Comparison of ENCODE assay signal across 29 mouse cellular contexts in genomic region chr16:87973394-87974075, GRCm38 (mm10).
DNase-seq lines count a peak whose midpoint lies in the region; ATAC-seq and TF ChIP-seq lines count a peak whose summit lies in the region.
"Had no signal": no experiment of that assay in that cellular context is flagged by ENCODE, and none has a peak within 500 bp of the region (broad histone marks: within the 10 kb centered on the region; RNA-seq: fewer than 3 reads in every experiment).

No protein-coding gene starts in this region.

- H3K4me2 ChIP-seq in forebrain, embryonic 11.5 days (ENCODE audit: low read depth, low read length, severe bottlenecking) = no peak overlapping the region
- no peak overlapping the region for H3K4me2 ChIP-seq in forebrain, postnatal 0 days (ENCODE audit: low read depth)
- no peak overlapping the region for H3K4me2 ChIP-seq in midbrain, embryonic 11.5 days
- no peak overlapping the region for H3K4me2 ChIP-seq in midbrain, postnatal 0 days (ENCODE audit: low read depth, low read length, poor library complexity, severe bottlenecking)
- no peak overlapping the region for H3K4me2 ChIP-seq in hindbrain, embryonic 14.5 days (replicated peaks)
- H3K4me2 ChIP-seq: heart, embryonic 11.5 days; limb, embryonic 12.5 days; liver, embryonic 15.5 days; lung, embryonic 14.5 days had no signal

- ATAC-seq in forebrain, embryonic 11.5 days (replicated peaks; ENCODE audit: low FRiP score) = peak; percentile 91
- ATAC-seq in forebrain, postnatal 0 days = no peak
- ATAC-seq in midbrain, embryonic 11.5 days (ENCODE audit: low FRiP score) = no peak
- ATAC-seq in midbrain, postnatal 0 days (ENCODE audit: low FRiP score) = no peak
- no peak; the same call in 1 of the 2 replicates for ATAC-seq in hindbrain, embryonic 14.5 days (ENCODE audit: low FRiP score)
- ATAC-seq: activated CD4-positive, CD25-positive, alpha-beta regulatory T cell, adult 4 months; intestine, postnatal 0 days had no signal

- 51% methylated on average over 2 of the region's 2 CpGs for WGBS in forebrain, embryonic 11.5 days
- WGBS in forebrain, postnatal 0 days = 12% methylated on average over 2 of the region's 2 CpGs
- 77% methylated on average over 2 of the region's 2 CpGs for WGBS in midbrain, embryonic 11.5 days
- WGBS in midbrain, postnatal 0 days = 55% methylated on average over 2 of the region's 2 CpGs
- WGBS in hindbrain, embryonic 14.5 days = 41% methylated on average over 2 of the region's 2 CpGs

- DNase-seq in forebrain, embryonic 11.5 days (ENCODE audit: low spot score) = no peak
- no peak for DNase-seq in forebrain, postnatal 0 days
- peak; percentile 49 for DNase-seq in midbrain, embryonic 11.5 days (ENCODE audit: low spot score, missing footprints)
- DNase-seq in midbrain, postnatal 0 days (ENCODE audit: low spot score) = no peak
- DNase-seq in brain, embryonic 14.5 days (ENCODE audit: low read depth) = peak; percentile 89
- DNase-seq in hindbrain, embryonic 14.5 days (ENCODE audit: low spot score) = no peak
- no peak for DNase-seq in urinary bladder, adult 18-20 months (ENCODE audit: low spot score in 2 of 2)
- DNase-seq in heart, adult 11 months = no peak
- DNase-seq: adrenal gland, adult 2 months; adrenal gland, postnatal 36 days; cerebellum, adult 2 months; cerebellum, postnatal 14 days; gastrocnemius, postnatal 14 days; heart, postnatal 36 days; kidney, postnatal 14 days; layer of hippocampus, adult 9-11 months; lung, embryonic 14.5 days; right cerebral cortex, adult 18-20 months; thymus, adult 18-20 months; thymus, postnatal 25 days had no signal

- no peaks in the 10 kb centered on the region for H3K4me1 ChIP-seq in forebrain, embryonic 11.5 days (replicated peaks; ENCODE audit: control insufficient read depth, insufficient read depth, low read length)
- no peaks in the 10 kb centered on the region for H3K4me1 ChIP-seq in forebrain, postnatal 0 days (ENCODE audit: insufficient read depth)
- H3K4me1 ChIP-seq in midbrain, embryonic 11.5 days (ENCODE audit: control insufficient read depth, insufficient read depth, low read length) = no peaks in the 10 kb centered on the region
- no peaks in the 10 kb centered on the region for H3K4me1 ChIP-seq in midbrain, postnatal 0 days (ENCODE audit: insufficient read depth, low read length)
- no peaks in the 10 kb centered on the region for H3K4me1 ChIP-seq in hindbrain, embryonic 14.5 days (replicated peaks; ENCODE audit: control insufficient read depth, insufficient read depth, low read length)
- H3K4me1 ChIP-seq: limb, embryonic 12.5 days; liver, embryonic 15.5 days had no signal

- no peaks in the 10 kb centered on the region for H3K9me3 ChIP-seq in forebrain, embryonic 11.5 days (ENCODE audit: control insufficient read depth, low read length)
- no peaks in the 10 kb centered on the region for H3K9me3 ChIP-seq in forebrain, postnatal 0 days (ENCODE audit: low read length)
- no peaks in the 10 kb centered on the region for H3K9me3 ChIP-seq in midbrain, embryonic 11.5 days (ENCODE audit: control insufficient read depth, low read length)
- no peaks in the 10 kb centered on the region for H3K9me3 ChIP-seq in midbrain, postnatal 0 days (ENCODE audit: low read length)
- peaks cover 4% of the 10 kb centered on the region; the same call in 1 of the 2 replicates for H3K9me3 ChIP-seq in hindbrain, embryonic 14.5 days (ENCODE audit: control insufficient read depth, low read length)
- H3K9me3 ChIP-seq: limb, embryonic 12.5 days; liver, embryonic 15.5 days had no signal

- H3K27ac ChIP-seq in forebrain, embryonic 11.5 days (ENCODE audit: low read depth, low read length) = no peak overlapping the region
- no peak overlapping the region for H3K27ac ChIP-seq in forebrain, postnatal 0 days (ENCODE audit: low read depth, low read length)
- H3K27ac ChIP-seq in midbrain, embryonic 11.5 days (ENCODE audit: low read depth, low read length) = no peak overlapping the region
- H3K27ac ChIP-seq in midbrain, postnatal 0 days (ENCODE audit: low read depth, low read length) = no peak overlapping the region
- H3K27ac ChIP-seq in hindbrain, embryonic 14.5 days = peak overlapping the region; percentile 54; the same call in 1 of the 2 replicates
- H3K27ac ChIP-seq: left cerebral cortex, adult 2 months; limb, embryonic 12.5 days; liver, embryonic 15.5 days; stomach, postnatal 0 days had no signal

- no peak for TF ChIP-seq POLR2A in brain, embryonic 14.5 days (IDR thresholded peaks at IDR 0.05; ENCODE audit: borderline replicate concordance, extremely low read depth, insufficient read depth, insufficient read length, poor library complexity, severe bottlenecking)

- H3K4me3 ChIP-seq in forebrain, embryonic 11.5 days (ENCODE audit: low read depth, low read length) = no peak overlapping the region
- no peak overlapping the region for H3K4me3 ChIP-seq in forebrain, postnatal 0 days (ENCODE audit: low read depth, low read length)
- no peak overlapping the region for H3K4me3 ChIP-seq in midbrain, embryonic 11.5 days (ENCODE audit: low read depth, low read length)
- H3K4me3 ChIP-seq in midbrain, postnatal 0 days (ENCODE audit: low read depth, low read length) = no peak overlapping the region
- no peak overlapping the region for H3K4me3 ChIP-seq in hindbrain, embryonic 14.5 days (replicated peaks; ENCODE audit: low read length)
- H3K4me3 ChIP-seq: erythroblast, embryonic 14.5 days; left cerebral cortex, adult 2 months; limb, embryonic 12.5 days; liver, embryonic 15.5 days had no signal

- no peaks in the 10 kb centered on the region for H3K27me3 ChIP-seq in forebrain, embryonic 11.5 days (ENCODE audit: control insufficient read depth, insufficient read depth, low read length)
- no peaks in the 10 kb centered on the region for H3K27me3 ChIP-seq in forebrain, postnatal 0 days (ENCODE audit: insufficient read depth, low read length)
- no peaks in the 10 kb centered on the region for H3K27me3 ChIP-seq in midbrain, embryonic 11.5 days (ENCODE audit: control insufficient read depth, insufficient read depth, low read length)
- no peaks in the 10 kb centered on the region for H3K27me3 ChIP-seq in midbrain, postnatal 0 days (ENCODE audit: insufficient read depth, low read length)
- H3K27me3 ChIP-seq in hindbrain, embryonic 14.5 days (ENCODE audit: control insufficient read depth, insufficient read depth, low read length) = no peaks in the 10 kb centered on the region
- H3K27me3 ChIP-seq: CH12.LX; limb, embryonic 12.5 days; liver, embryonic 15.5 days had no signal

- H3K9ac ChIP-seq in forebrain, embryonic 11.5 days (ENCODE audit: low read length) = no peak overlapping the region
- H3K9ac ChIP-seq in forebrain, postnatal 0 days = no peak overlapping the region
- no peak overlapping the region for H3K9ac ChIP-seq in midbrain, embryonic 11.5 days (ENCODE audit: low read length)
- no peak overlapping the region for H3K9ac ChIP-seq in midbrain, postnatal 0 days (replicated peaks; ENCODE audit: low read length, poor library complexity, severe bottlenecking)
- no peak overlapping the region for H3K9ac ChIP-seq in hindbrain, embryonic 14.5 days
- H3K9ac ChIP-seq: limb, embryonic 12.5 days; liver, embryonic 15.5 days; lung, embryonic 14.5 days had no signal

- no peaks in the 10 kb centered on the region for H3K36me3 ChIP-seq in forebrain, embryonic 11.5 days (ENCODE audit: control insufficient read depth, insufficient read depth, low read length)
- H3K36me3 ChIP-seq in forebrain, postnatal 0 days (ENCODE audit: insufficient read depth) = no peaks in the 10 kb centered on the region
- no peaks in the 10 kb centered on the region for H3K36me3 ChIP-seq in midbrain, embryonic 11.5 days (ENCODE audit: control insufficient read depth, insufficient read depth, low read length)
- H3K36me3 ChIP-seq in midbrain, postnatal 0 days (ENCODE audit: insufficient read depth, low read length) = no peaks in the 10 kb centered on the region
- no peaks in the 10 kb centered on the region for H3K36me3 ChIP-seq in hindbrain, embryonic 14.5 days (replicated peaks; ENCODE audit: control insufficient read depth, insufficient read depth)
- H3K36me3 ChIP-seq: limb, embryonic 12.5 days; liver, embryonic 15.5 days had no signal

- no peak for TF ChIP-seq CTCF in forebrain, postnatal 0 days (IDR thresholded peaks at IDR 0.05; ENCODE audit: low read depth)
- no peak for TF ChIP-seq CTCF in midbrain, postnatal 0 days (IDR thresholded peaks at IDR 0.05)
- TF ChIP-seq CTCF in brain, embryonic 14.5 days (IDR thresholded peaks at IDR 0.05; ENCODE audit: borderline replicate concordance, extremely low read depth, insufficient read depth, insufficient read length) = no peak

Comparison
In these comparisons a context has a peak if more than half of its experiments do, and no peak if none do; other contexts are left out.
1. DNase-seq: peak in midbrain, embryonic 11.5 days (single experiment) and brain, embryonic 14.5 days (single experiment); none in forebrain, embryonic 11.5 days (single experiment), forebrain, postnatal 0 days (single experiment), midbrain, postnatal 0 days (single experiment), hindbrain, embryonic 14.5 days (single experiment), urinary bladder, adult 18-20 months (0 of 2) and heart, adult 11 months (single experiment).